Mouse (Mus musculus): ENCODE measurements around the gene Gm29776.

The Gm29776 gene

DNA sequence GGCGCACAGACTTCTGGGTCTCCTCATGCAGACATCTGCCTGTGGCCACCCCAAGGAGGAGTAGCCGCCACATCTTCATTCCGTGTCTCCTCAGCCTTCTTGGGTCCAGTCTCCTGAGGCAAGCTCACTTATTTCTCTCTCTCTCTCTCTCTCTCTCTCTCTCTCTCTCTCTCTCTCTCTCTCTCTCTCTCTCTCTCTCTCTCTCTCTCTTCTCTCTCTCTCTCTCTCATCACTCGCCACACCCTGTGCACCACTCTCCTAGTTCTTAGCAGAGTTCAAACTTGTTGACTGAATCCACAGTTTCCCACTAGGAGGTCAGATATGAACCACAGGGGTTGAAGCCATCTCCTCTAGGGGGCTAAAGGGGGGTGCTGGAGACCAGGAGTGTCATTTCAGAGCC, at the start of gene Gm29776:
Gene Gm29776, minus strand, starts transcription at position 101 of the 400 bp plus-strand sequence.
- DNase-seq: no peak

- no peak for DNase-seq
These were observed 47.4 kb upstream of the Gm29776 start for GRCm38 (mm10) chr14:54746038-54746437.

DNA sequence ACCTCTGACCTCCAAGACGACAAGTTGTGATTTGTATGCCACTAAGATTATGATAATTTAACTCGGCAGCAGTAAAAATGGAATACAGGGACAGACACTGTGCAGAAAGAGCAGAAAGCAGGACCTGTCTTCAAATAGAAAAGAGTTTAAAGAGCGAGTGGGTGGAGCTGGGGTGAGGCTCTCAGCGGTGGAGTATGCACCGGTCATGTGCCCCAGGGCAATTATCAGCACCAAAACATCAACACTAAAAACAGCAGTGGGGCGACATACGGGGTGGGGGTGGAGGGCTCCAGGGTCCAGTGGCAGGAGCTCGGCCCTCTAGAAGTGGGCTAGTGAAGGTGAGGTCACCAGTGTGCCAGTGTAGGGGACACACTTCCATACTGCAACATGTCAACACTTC, 45.8 kb upstream of the Gm29776 start:
- no peak for DNase-seq

GRCm38 (mm10) chr14:54742375-54742774, 43.7 kb upstream of the Gm29776 start:
- DNase-seq: no peak

DNA sequence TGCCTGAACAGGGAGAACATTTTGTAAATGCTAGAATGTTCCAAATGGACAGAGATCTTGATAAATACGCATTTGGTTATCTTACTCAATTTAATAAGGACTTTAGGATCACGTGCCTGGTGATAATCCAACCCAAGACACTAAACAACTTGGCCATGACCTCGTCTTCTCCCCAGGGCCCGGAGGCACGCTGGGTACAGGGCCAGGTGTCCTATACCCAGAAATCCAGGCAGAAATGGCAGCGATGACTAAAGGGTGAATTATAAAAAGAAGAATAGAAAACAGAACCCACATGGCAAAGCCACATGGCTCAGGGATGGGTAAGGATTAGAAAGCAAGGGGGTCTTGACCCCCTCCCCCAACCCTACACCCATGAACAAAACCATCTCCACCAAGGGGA, 43.1 kb upstream of the Gm29776 start:
- no peak for DNase-seq

DNA sequence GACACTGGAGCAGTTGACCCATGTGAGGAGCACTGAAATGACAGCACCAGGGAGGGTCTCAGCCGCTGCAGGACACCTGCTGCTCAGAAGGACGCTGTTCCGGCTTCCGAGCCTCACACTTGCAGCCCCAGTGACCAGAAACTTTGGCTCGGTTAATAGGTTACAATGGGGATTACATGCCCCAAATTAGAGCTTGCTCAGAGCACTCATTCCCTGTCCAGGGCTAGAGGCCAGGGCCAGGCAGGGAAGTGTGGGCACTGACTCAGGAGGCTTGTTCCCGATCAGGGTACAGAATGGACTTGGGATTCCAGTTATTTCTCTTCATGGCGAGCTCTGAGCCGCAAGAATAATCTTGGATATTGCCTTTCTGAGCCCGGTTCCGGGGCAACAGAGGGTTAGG, 39.0 kb upstream of the Gm29776 start:
- DNase-seq: no peak

- no peak for DNase-seq
These were observed 38.2 kb upstream of the Gm29776 start for GRCm38 (mm10) chr14:54736555-54737552.

DNA sequence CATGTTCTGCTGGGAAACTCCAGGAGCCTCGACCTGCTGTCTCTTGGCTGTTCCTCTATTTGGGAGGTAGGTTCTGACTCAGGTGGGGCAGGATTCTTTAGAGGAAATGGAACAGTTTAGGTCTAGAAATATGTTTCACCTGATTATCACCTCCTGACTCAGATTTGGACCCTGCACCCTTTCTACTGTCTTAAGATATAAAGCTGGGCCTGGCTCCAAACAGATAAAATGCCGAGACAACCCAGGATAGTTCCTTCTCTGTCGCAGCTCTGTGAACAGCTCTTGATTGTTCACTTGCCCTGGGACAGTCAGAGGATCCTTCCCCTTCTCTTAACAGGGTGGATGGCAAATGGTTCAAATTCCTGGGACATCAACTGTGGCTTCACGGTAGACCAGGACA, 36.6 kb upstream of the Gm29776 start:
- DNase-seq: no peak

GRCm38 (mm10) chr14:54734004-54734403, 35.4 kb upstream of the Gm29776 start:
- no peak for DNase-seq

DNA sequence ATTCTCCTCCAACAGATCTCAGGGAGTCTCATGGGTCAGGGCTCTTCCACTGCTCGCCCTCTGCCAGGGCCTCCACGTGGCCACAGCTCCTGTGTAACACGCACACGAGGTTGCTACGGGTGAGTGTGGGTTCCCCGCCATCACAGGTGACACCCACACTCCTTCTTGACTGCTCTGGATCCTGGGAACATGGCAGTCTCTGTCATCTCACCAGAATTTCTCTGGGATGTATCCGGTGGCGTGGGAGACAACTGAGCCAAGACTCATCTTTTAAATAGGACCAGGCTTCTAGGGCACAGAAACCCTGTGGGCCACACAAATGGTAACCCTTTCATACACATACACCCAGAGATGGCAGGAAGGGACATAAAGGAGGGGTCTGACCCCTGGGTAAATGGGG, 33.6 kb upstream of the Gm29776 start:
- no peak for DNase-seq

- no peak for DNase-seq
These were observed 31.7 kb upstream of the Gm29776 start for GRCm38 (mm10) chr14:54730305-54730704.

- no peak for DNase-seq
These were observed 30.4 kb upstream of the Gm29776 start for GRCm38 (mm10) chr14:54728823-54729653.

DNA sequence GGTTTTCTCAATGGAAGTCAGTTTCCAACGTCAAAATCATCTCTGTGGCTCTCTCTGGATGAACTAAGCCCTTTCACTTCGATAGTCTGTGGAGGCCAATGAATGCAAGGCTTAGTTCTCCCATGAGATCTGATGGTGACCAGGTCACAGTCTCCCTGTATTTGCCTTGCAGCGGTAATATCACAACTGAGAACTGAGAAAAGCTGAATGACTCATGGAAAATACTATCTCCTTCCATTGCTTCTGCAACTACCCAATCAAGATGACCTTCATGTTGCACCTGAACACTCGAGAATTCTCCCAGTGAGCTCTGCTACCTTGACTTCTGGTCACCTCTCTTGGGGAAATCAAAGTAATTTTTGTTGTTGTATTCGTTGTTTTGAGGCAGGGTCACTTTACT, 28.9 kb upstream of the Gm29776 start:
- no peak for DNase-seq

GRCm38 (mm10) chr14:54724049-54724448, 25.4 kb upstream of the Gm29776 start:
- no peak for DNase-seq

GRCm38 (mm10) chr14:54721711-54722110, 23.1 kb upstream of the Gm29776 start:
- no peak for DNase-seq

- DNase-seq: no peak
These were observed 22.2 kb upstream of the Gm29776 start for GRCm38 (mm10) chr14:54720654-54721350.

DNA sequence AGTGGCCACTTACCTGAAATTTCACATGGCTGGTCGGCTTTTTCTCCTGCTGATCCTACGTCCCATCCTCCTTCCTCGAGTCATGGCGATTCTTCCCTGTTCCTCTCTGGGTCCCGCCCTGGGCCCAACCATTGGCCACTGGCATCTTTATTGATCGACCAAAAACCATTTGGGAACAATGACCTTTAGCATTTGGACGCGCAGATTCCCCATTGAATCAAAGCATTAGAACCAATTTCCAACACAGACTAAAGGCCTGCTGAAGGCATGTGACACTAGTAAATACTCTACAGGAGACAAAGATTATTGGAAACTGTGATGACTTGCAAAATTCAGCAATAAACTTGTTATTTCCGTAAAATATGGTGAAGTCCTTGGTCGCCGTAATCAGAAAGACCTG, 21.4 kb upstream of the Gm29776 start:
- no peak for DNase-seq

GRCm38 (mm10) chr14:54715402-54715801, 16.8 kb upstream of the Gm29776 start:
- no peak for DNase-seq

DNA sequence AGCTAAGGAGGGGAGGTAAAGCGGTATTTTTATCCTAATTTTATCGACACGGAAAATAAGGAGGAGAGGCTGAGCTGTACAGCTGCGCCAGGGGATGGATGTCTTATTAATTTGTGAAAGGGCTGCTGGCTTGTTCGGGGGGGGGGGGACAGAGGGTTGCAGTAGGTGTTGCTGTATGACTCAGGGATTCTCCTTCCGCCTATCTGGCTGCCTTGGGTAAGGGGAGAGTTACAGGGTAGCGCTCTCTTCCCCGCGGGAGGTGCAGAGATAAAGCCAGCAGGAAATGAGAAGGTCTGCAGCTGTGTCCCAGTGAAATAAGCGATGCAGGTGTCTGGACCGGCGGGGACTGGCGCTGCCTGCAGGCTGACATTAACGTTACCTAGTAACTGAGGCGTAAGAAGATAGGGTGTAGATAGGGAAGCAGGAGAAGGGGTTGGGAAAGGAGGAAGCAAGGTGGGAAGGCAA, 16.0 kb upstream of the Gm29776 start:
- peak; percentile 62 to 76 for DNase-seq

DNA sequence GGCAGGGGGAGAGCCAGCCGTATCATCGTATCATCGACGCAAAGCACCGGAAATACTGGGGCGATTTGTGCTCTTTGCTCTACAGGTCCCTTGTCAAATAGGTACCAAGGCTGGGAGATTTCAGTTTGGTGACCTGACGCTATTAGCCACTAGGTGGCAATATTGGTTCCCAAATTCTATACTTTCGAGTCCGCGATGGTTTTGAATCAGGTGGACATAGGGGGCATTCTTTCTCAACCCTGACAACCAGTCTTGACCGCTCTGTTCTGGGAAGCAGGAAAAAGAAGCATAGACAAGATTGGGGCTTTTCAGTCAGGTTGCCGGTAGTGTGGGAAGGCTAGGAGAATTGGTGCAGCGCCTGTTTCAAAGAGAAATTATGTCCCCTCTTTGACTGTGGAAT, 15.5 kb upstream of the Gm29776 start:
- DNase-seq: peak; percentile 57 to 58

DNA sequence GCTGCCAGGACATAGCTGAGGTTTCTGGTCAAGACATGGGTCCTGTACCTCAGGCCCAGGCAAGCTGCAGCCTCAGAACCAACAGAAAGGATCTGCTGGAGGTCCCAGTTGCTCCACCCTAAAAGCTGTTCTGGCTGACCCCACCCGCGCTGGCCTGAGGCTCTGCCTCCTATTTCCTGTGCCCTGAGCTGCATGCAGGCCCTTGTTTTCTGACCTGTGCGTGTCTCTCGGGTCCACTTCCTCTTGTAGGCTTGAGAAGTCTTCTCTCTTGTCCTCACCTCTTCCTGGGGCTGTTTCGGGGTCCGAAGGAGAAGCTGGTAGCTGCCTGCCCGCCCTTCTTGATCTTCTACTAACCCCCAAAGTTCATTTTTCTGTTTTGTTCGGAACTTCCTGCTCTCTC, 14.2 kb upstream of the Gm29776 start:
- DNase-seq: no peak

GRCm38 (mm10) chr14:54712074-54712473, 13.4 kb upstream of the Gm29776 start, which contains the start of gene Cebpe:
Gene Cebpe, minus strand, starts transcription at chr14:54712174.
- DNase-seq: no peak

DNA sequence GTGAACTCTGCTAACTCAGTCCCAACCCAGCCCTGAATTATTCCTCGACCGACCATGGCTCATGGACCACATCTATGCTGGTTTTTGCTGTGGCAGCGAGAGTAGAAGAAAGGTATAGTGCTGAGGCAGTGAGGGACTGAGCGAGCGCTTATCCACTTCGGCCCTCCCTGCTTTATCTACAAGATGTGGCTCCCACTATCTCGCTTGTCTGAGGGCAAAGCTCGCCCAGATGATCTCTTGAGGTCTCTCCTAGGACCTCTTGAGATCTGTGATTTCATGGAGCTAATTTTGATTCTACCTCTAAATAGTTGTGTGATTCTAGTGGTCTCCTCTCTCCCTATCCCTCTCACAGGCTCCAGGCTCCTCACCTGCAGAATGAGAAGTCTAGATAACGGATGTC, 10.4 kb upstream of the Gm29776 start:
- no peak for DNase-seq
